Mouse (Mus musculus) thymus, adult 2 months (tissue): Measurements from ENCODE around the gene Cbll1.

Experiments
- CTCF ChIP-seq: fragments of 200-500 bp; IDR thresholded peaks from 2 replicates; pipeline ENCODE4 v1.5.1; 2012; ENCODE audit warnings: mild to moderate bottlenecking, control low read depth, low read length, moderate library complexity, borderline replicate concordance; ENCODE audit not compliant: control insufficient read depth, poor library complexity, insufficient read depth; ENCODE audit errors: extremely low read depth
- POLR2A ChIP-seq: fragments of 200-500 bp; IDR thresholded peaks from 2 replicates; pipeline ENCODE4 v1.6.1; 2012; ENCODE audit warnings: mild to moderate bottlenecking, low read length, control low read depth, moderate library complexity; ENCODE audit not compliant: control insufficient read depth, poor library complexity, insufficient read depth; ENCODE audit errors: extremely low read depth

- TF ChIP-seq CTCF (no peak), POLR2A (no peak)
Observed at GRCm38 (mm10) chr12:31545219-31545618, 45.8 kb upstream of the Cbll1 start.
